Mouse (Mus musculus): Measurements from ENCODE around the gene Bmp4. TPM values are rescaled to one million over a fixed set of nuclear protein-coding genes. Genes with fewer than 3 reads are reported as not detected.

Gene Bmp4
- polyA plus RNA-seq, 1 experiment, result 0.02 TPM

- H3K4me3 ChIP-seq, result no peak overlapping the region
- H3ac ChIP-seq (ENCODE audit: control insufficient read depth, insufficient read length), result no peak overlapping the region
- TF ChIP-seq TCF12 (IDR thresholded peaks at IDR 0.05; ENCODE audit: insufficient read depth, poor library complexity, severe bottlenecking) (no peak), E2F4 (IDR thresholded peaks at IDR 0.05; ENCODE audit: insufficient read depth) (no peak), SRF (IDR thresholded peaks at IDR 0.05; ENCODE audit: control insufficient read depth, insufficient read length, low read depth) (no peak), POLR2AphosphoS2 (IDR thresholded peaks at IDR 0.05; ENCODE audit: insufficient read length, low read depth) (no peak), POLR2A (IDR thresholded peaks at IDR 0.05; ENCODE audit: insufficient read length, low read depth) (no peak), REST (IDR thresholded peaks at IDR 0.05; ENCODE audit: insufficient read depth, insufficient read length) (no peak), MAX (IDR thresholded peaks at IDR 0.05; ENCODE audit: low read depth) (no peak), USF1 (IDR thresholded peaks at IDR 0.05; ENCODE audit: low read depth) (no peak), MYOG (IDR thresholded peaks at IDR 0.05; ENCODE audit: control insufficient read depth in 1 of 3, insufficient read depth in 1 of 3, insufficient read length in 2 of 3, low read depth in 2 of 3) (no peak), TCF3 (IDR thresholded peaks at IDR 0.05; ENCODE audit: insufficient read length, low read depth) (no peak), MYOD1 (IDR thresholded peaks at IDR 0.05; ENCODE audit: control insufficient read depth in 1 of 3, insufficient read length in 2 of 3, low read depth in 2 of 3) (no peak), CEBPB (IDR thresholded peaks at IDR 0.05; ENCODE audit: insufficient read depth, poor library complexity, severe bottlenecking) (no peak)
- H3K79me2 ChIP-seq (ENCODE audit: control insufficient read depth, insufficient read depth), result no peaks in the 10 kb centered on the region
- H3K36me3 ChIP-seq (ENCODE audit: control insufficient read depth, insufficient read depth), result no peaks in the 10 kb centered on the region
- H3K4me2 ChIP-seq (ENCODE audit: low read depth), result no peak overlapping the region
- no peaks in the 10 kb centered on the region for H3K27me3 ChIP-seq (ENCODE audit: control insufficient read depth, insufficient read depth, insufficient read length)
Observed at GRCm38 (mm10) chr14:46398091-46398695, 7.7 kb upstream of the Bmp4 start.

DNA sequence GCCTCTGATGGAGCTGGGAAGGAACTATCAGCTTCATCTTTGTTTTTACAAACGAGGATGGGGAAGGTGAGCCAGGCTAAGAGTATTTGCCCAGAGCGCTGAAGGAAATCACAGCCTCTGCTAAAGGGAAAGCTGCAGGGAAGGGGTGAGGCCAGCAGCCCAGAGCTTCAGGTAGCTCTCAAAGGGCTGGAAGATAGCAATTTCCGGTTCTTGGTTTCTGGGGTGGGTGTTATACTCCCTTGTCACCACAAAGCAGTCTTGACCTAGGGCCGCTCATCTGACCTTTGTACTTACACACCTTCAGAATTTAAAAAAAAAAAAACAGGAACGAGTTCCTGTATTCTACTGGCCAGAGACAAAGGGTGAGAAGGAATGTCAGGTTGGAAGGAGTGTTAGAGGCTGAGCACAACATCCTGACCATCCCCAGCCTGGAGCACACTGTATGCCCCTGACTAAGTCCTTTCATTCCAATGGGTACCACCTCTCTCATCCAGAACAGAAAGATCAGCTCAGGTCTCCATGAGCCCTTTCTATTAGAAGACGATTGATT, 1.2 kb upstream of the Bmp4 start:
- Histone ChIP-seq H3K36me3 (ENCODE audit: control insufficient read depth, insufficient read depth) (no peaks in the 10 kb centered on the region), H3K4me3 (no peak overlapping the region), H3K4me2 (ENCODE audit: low read depth) (no peak overlapping the region), H3K27me3 (ENCODE audit: control insufficient read depth, insufficient read depth, insufficient read length) (peaks cover 27% of the 10 kb centered on the region), H3ac (ENCODE audit: control insufficient read depth, insufficient read length) (no peak overlapping the region), H3K79me2 (ENCODE audit: control insufficient read depth, insufficient read depth) (no peaks in the 10 kb centered on the region)
- no peak for TF ChIP-seq E2F4 (IDR thresholded peaks at IDR 0.05; ENCODE audit: insufficient read depth)
- no peak for TF ChIP-seq TCF12 (IDR thresholded peaks at IDR 0.05; ENCODE audit: insufficient read depth, poor library complexity, severe bottlenecking)
- no peak for TF ChIP-seq MYOG (IDR thresholded peaks at IDR 0.05; ENCODE audit: control insufficient read depth in 1 of 3, insufficient read depth in 1 of 3, insufficient read length in 2 of 3, low read depth in 2 of 3)
- TF ChIP-seq MYOD1 (IDR thresholded peaks at IDR 0.05; ENCODE audit: control insufficient read depth in 1 of 3, insufficient read length in 2 of 3, low read depth in 2 of 3), result no peak
- TF ChIP-seq USF1 (IDR thresholded peaks at IDR 0.05; ENCODE audit: low read depth), result no peak
- TF ChIP-seq REST (IDR thresholded peaks at IDR 0.05; ENCODE audit: insufficient read depth, insufficient read length), result no peak
- TF ChIP-seq POLR2A (IDR thresholded peaks at IDR 0.05; ENCODE audit: insufficient read length, low read depth), result no peak
- TF ChIP-seq TCF3 (IDR thresholded peaks at IDR 0.05; ENCODE audit: insufficient read length, low read depth), result no peak
- TF ChIP-seq MAX (IDR thresholded peaks at IDR 0.05; ENCODE audit: low read depth), result no peak
- TF ChIP-seq POLR2AphosphoS2 (IDR thresholded peaks at IDR 0.05; ENCODE audit: insufficient read length, low read depth), result no peak
- no peak for TF ChIP-seq SRF (IDR thresholded peaks at IDR 0.05; ENCODE audit: control insufficient read depth, insufficient read length, low read depth)
- TF ChIP-seq CEBPB (IDR thresholded peaks at IDR 0.05; ENCODE audit: insufficient read depth, poor library complexity, severe bottlenecking), result no peak

GRCm38 (mm10) chr14:46389438-46390248, 826 bp downstream of the Bmp4 start:
- H3K36me3 ChIP-seq (ENCODE audit: control insufficient read depth, insufficient read depth), result no peaks in the 10 kb centered on the region
- TF ChIP-seq REST (IDR thresholded peaks at IDR 0.05; ENCODE audit: insufficient read depth, insufficient read length) (no peak), USF1 (IDR thresholded peaks at IDR 0.05; ENCODE audit: low read depth) (no peak), TCF12 (IDR thresholded peaks at IDR 0.05; ENCODE audit: insufficient read depth, poor library complexity, severe bottlenecking) (no peak), MYOG (IDR thresholded peaks at IDR 0.05; ENCODE audit: control insufficient read depth in 1 of 3, insufficient read depth in 1 of 3, insufficient read length in 2 of 3, low read depth in 2 of 3) (no peak), TCF3 (IDR thresholded peaks at IDR 0.05; ENCODE audit: insufficient read length, low read depth) (no peak)
- no peak overlapping the region for H3ac ChIP-seq (ENCODE audit: control insufficient read depth, insufficient read length)
- peaks cover 35% of the 10 kb centered on the region for H3K27me3 ChIP-seq (ENCODE audit: control insufficient read depth, insufficient read depth, insufficient read length)
- H3K4me2 ChIP-seq (ENCODE audit: low read depth), result no peak overlapping the region
- no peak overlapping the region for H3K4me3 ChIP-seq
- no peaks in the 10 kb centered on the region for H3K79me2 ChIP-seq (ENCODE audit: control insufficient read depth, insufficient read depth)

GRCm38 (mm10) chr14:46388636-46389035, 1.8 kb downstream of the Bmp4 start:
- H3K4me3 ChIP-seq, result no peak overlapping the region
- H3ac ChIP-seq (ENCODE audit: control insufficient read depth, insufficient read length), result no peak overlapping the region
- H3K79me2 ChIP-seq (ENCODE audit: control insufficient read depth, insufficient read depth), result no peaks in the 10 kb centered on the region
- no peak overlapping the region for H3K4me2 ChIP-seq (ENCODE audit: low read depth)
- no peaks in the 10 kb centered on the region for H3K36me3 ChIP-seq (ENCODE audit: control insufficient read depth, insufficient read depth)
- no peak for TF ChIP-seq E2F4 (IDR thresholded peaks at IDR 0.05; ENCODE audit: insufficient read depth)
- TF ChIP-seq REST (IDR thresholded peaks at IDR 0.05; ENCODE audit: insufficient read depth, insufficient read length), result no peak
- no peak for TF ChIP-seq POLR2A (IDR thresholded peaks at IDR 0.05; ENCODE audit: insufficient read length, low read depth)
- no peak for TF ChIP-seq MYOD1 (IDR thresholded peaks at IDR 0.05; ENCODE audit: control insufficient read depth in 1 of 3, insufficient read length in 2 of 3, low read depth in 2 of 3)
- no peak for TF ChIP-seq SRF (IDR thresholded peaks at IDR 0.05; ENCODE audit: control insufficient read depth, insufficient read length, low read depth)
- TF ChIP-seq TCF12 (IDR thresholded peaks at IDR 0.05; ENCODE audit: insufficient read depth, poor library complexity, severe bottlenecking), result no peak
- no peak for TF ChIP-seq TCF3 (IDR thresholded peaks at IDR 0.05; ENCODE audit: insufficient read length, low read depth)
- TF ChIP-seq CEBPB (IDR thresholded peaks at IDR 0.05; ENCODE audit: insufficient read depth, poor library complexity, severe bottlenecking), result no peak
- TF ChIP-seq USF1 (IDR thresholded peaks at IDR 0.05; ENCODE audit: low read depth), result no peak
- no peak for TF ChIP-seq MAX (IDR thresholded peaks at IDR 0.05; ENCODE audit: low read depth)
- no peak for TF ChIP-seq POLR2AphosphoS2 (IDR thresholded peaks at IDR 0.05; ENCODE audit: insufficient read length, low read depth)
- no peak for TF ChIP-seq MYOG (IDR thresholded peaks at IDR 0.05; ENCODE audit: control insufficient read depth in 1 of 3, insufficient read depth in 1 of 3, insufficient read length in 2 of 3, low read depth in 2 of 3)
- peaks cover 35% of the 10 kb centered on the region for H3K27me3 ChIP-seq (ENCODE audit: control insufficient read depth, insufficient read depth, insufficient read length)
